ENCODE assay signal across 8 mouse cellular contexts in the genomic region with DNA sequence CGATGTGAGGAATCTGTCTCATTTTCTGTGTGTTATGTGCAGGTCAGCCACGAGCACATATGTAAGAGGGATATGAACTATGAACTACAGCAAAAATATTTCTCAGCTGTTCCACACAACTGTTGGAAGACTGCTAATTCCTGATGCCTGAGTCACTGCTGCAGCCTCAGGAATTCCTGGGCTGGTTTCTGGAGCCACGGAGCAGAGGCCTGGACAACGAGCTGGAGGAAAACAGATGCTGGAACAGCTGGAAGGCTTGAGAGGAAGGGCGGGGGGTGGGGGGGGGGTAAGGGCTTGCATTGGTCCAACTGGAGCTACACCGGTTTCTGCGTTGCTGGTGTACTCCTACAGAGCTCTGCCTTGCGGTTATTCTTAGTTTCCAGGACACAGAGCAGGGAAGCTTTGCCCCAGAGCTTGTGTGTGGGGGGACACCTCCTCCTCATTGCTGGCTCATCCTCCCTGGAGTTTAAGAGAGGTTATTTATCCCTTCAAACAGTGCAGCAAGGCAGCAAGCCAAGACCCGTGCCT. TPM values are rescaled to one million over a fixed set of nuclear protein-coding genes. Genes with fewer than 3 reads are reported as not detected.
DNase-seq lines count a peak whose midpoint lies in the region; ATAC-seq and TF ChIP-seq lines count a peak whose summit lies in the region.

No protein-coding gene starts in this region.

- TF ChIP-seq POLR2A in myocyte (IDR thresholded peaks at IDR 0.05; ENCODE audit: insufficient read length, low read depth): no peak

- H3K36me3 ChIP-seq in kidney, postnatal 0 days (ENCODE audit: insufficient read depth, low read length): no peaks in the 10 kb centered on the region
- H3K36me3 ChIP-seq in myocyte (ENCODE audit: control insufficient read depth, insufficient read depth): no peaks in the 10 kb centered on the region

- H3K4me3 ChIP-seq in kidney, postnatal 0 days (replicated peaks; ENCODE audit: low read depth, low read length): no peak overlapping the region
- no peak overlapping the region for H3K4me3 ChIP-seq in myocyte

- H3K79me2 ChIP-seq in myocyte (ENCODE audit: control insufficient read depth, insufficient read depth): no peaks in the 10 kb centered on the region

- peaks cover 7% of the 10 kb centered on the region; the same call in 1 of the 2 replicates for H3K4me1 ChIP-seq in kidney, postnatal 0 days (replicated peaks; ENCODE audit: insufficient read depth, low read length)

- H3K4me2 ChIP-seq in kidney, postnatal 0 days (ENCODE audit: low read length): no peak overlapping the region
- H3K4me2 ChIP-seq in myocyte (ENCODE audit: low read depth): peak overlapping the region; percentile 72

- 12% methylated on average over 9 of the region's 9 CpGs for WGBS in kidney, postnatal 0 days

- H3K27me3 ChIP-seq in kidney, postnatal 0 days (ENCODE audit: insufficient read depth, low read length): no peaks in the 10 kb centered on the region
- no peaks in the 10 kb centered on the region for H3K27me3 ChIP-seq in myocyte (ENCODE audit: control insufficient read depth, insufficient read depth, insufficient read length)

- H3K9me3 ChIP-seq in kidney, postnatal 0 days (replicated peaks; ENCODE audit: low read length): no peaks in the 10 kb centered on the region

- peak; percentile 85 for ATAC-seq in kidney, postnatal 0 days (replicated peaks; ENCODE audit: low FRiP score, low read depth)
- no peak for ATAC-seq in granulocyte monocyte progenitor cell, adult 5-6 weeks (replicated peaks; ENCODE audit: poor library complexity, severe bottlenecking)
- ATAC-seq in cerebellum, adult (ENCODE audit: insufficient number of reproducible peaks, low FRiP score, low TSS enrichment): no peak

- no peak for TF ChIP-seq CTCF in kidney, postnatal 0 days (IDR thresholded peaks at IDR 0.05; ENCODE audit: low read depth)

- peak; percentile 96 for DNase-seq in NIH3T3 (ENCODE audit: low read depth)
- DNase-seq in adrenal gland, postnatal 14 days: peak; percentile 58
- peak; percentile 75 to 87 for DNase-seq in heart, adult 18-20 months
- DNase-seq in kidney, postnatal 0 days (ENCODE audit: low spot score): peak; percentile 95
- no peak for DNase-seq in cerebellum, adult 18-20 months

- H3K9ac ChIP-seq in kidney, postnatal 0 days (ENCODE audit: low read depth, low read length): no peak overlapping the region

- H3ac ChIP-seq in myocyte (ENCODE audit: control insufficient read depth, insufficient read length): no peak overlapping the region

- peak overlapping the region; percentile 60 for H3K27ac ChIP-seq in kidney, postnatal 0 days

TF ChIP-seq in myocyte, 11 proteins besides CTCF, POLR2A, EP300 and RAD21:
- TF ChIP-seq TCF3 (IDR thresholded peaks at IDR 0.05; ENCODE audit: insufficient read length, low read depth) (peak; percentile 59), MYOG (IDR thresholded peaks at IDR 0.05; ENCODE audit: control insufficient read depth in 1 of 3, insufficient read depth in 1 of 3, insufficient read length in 2 of 3, low read depth in 2 of 3) (peak; percentile 46 to 98 (median 94)), CEBPB (IDR thresholded peaks at IDR 0.05; ENCODE audit: insufficient read depth, poor library complexity, severe bottlenecking) (no peak), MYOD1 (IDR thresholded peaks at IDR 0.05; ENCODE audit: control insufficient read depth in 1 of 3, insufficient read length in 2 of 3, low read depth in 2 of 3) (peak; percentile 82 to 88 (median 84)), TCF12 (IDR thresholded peaks at IDR 0.05; ENCODE audit: insufficient read depth, poor library complexity, severe bottlenecking) (peak; percentile 95)

RNA-seq across cellular contexts. Expression of gene Tmsb10, which starts 22.6 kb away (rescaled TPM):
- 355 and 495 TPM in 2 replicates for total RNA-seq in adrenal gland, postnatal 14 days (2021)
- 100 to 1,000 TPM in 1 of 2 experiments, 10 to 100 TPM in 1; 99.1 to 111 TPM for total RNA-seq in heart, adult 18-20 months (2021)
- 2,182 and 2,224 TPM in 2 replicates for polyA plus RNA-seq in kidney, postnatal 0 days (2015; fragmentation: Nextera tagmentation; extraction: Ambion mirVana)
- polyA plus RNA-seq in myocyte (2012; fragmentation: generic; extraction: Trizol): 6,677 TPM
- 601 and 668 TPM in 2 replicates for total RNA-seq in granulocyte monocyte progenitor cell, adult 5-6 weeks (2014; fragmentation: Nextera tagmentation)
- 357 and 410 TPM in 2 replicates for total RNA-seq in granulocyte monocyte progenitor cell, adult 5-6 weeks (2017)

Comparison
In these comparisons a context has a peak if more than half of its experiments do, and no peak if none do; other contexts are left out.
1. DNase-seq: peak in NIH3T3 (single experiment), adrenal gland, postnatal 14 days (single experiment), heart, adult 18-20 months (2 of 2) and kidney, postnatal 0 days (single experiment); none in cerebellum, adult 18-20 months (0 of 2).